Mouse (Mus musculus): Measurements from ENCODE around the gene Bax. TPM values are rescaled to one million over a fixed set of nuclear protein-coding genes. Genes with fewer than 3 reads are reported as not detected.
"Not testable (repeated sequence)": the region's sequence is repeated elsewhere in the genome, so short reads cannot be mapped to it uniquely, and the experiment has no call there.

Bax gene
- polyA plus RNA-seq, 1 experiment from 2014 or later, result 242 TPM

DNA sequence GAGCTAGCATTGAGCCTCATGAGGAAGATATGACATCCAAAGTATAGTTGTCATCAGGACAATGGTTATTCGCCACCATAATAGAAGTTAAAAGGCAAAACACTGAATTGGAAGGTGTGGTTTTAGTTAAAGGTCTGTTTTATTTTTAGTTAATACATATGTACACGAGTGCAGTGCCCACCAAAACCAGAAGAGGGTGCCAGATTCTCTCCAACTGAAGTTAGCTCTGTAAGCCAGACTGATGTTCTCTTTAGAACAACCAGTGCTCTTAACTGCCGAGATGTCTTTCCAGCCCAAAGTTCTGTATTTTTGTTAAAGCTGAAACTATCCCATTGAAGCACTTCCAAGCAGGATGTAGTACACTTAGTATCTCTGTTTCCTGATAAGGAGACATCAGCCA is 4.2 kb upstream of the Bax start:
- H3K4me3 ChIP-seq (ENCODE audit: low read length), result no peak overlapping the region
- no peaks in the 10 kb centered on the region for H3K9me3 ChIP-seq (ENCODE audit: control insufficient read depth, low read length)
- 16% methylated on average over 3 of the region's 3 CpGs for WGBS
- H3K27me3 ChIP-seq (replicated peaks; ENCODE audit: control insufficient read depth, insufficient read depth, low read length), result no peaks in the 10 kb centered on the region
- no peaks in the 10 kb centered on the region for H3K36me3 ChIP-seq (ENCODE audit: control insufficient read depth, insufficient read depth, low read length)
- no peak overlapping the region for H3K4me2 ChIP-seq (ENCODE audit: low read length)
- no peak overlapping the region for H3K27ac ChIP-seq (ENCODE audit: low read depth, low read length)
- no peak for ATAC-seq
- no peak overlapping the region for H3K9ac ChIP-seq (ENCODE audit: low read depth, low read length)
- H3K4me1 ChIP-seq (ENCODE audit: control insufficient read depth, insufficient read depth, low read depth, low read length), result peaks cover 7% of the 10 kb centered on the region

DNA sequence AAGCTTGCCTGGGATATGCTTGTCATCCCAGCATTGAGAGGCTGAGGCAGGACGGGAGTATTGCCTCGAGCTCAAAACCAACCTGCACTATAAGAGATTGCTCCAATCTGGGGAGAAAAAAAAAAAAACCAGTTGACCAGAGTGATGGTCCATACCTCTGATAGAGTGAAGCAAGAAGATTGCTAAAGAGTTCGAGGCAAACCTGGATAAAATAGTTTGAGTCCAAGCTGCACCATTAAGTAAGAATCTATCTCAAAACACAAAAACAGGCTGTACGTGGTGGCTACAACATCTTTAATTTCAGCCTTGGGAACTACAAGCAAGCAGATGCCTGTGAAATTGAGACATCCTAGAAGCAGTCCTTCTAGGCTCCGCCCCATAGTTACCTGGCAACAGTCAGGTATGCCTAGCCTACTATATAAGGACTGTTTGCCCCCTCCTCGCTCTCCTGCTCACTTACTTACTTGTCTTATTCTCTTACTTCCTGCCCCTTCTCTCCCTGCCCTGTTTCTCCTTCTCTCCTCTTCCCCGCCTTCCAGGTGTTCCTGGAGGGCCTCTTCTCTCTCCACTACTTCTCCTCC is 482 bp upstream of the Bax start:
- H3K9me3 ChIP-seq (ENCODE audit: control insufficient read depth, low read length), result no peaks in the 10 kb centered on the region
- peak overlapping the region; percentile 80 for H3K4me3 ChIP-seq (ENCODE audit: low read length)
- peak; percentile 22; the same call in 1 of the 2 replicates for ATAC-seq
- H3K36me3 ChIP-seq (ENCODE audit: control insufficient read depth, insufficient read depth, low read length), result no peaks in the 10 kb centered on the region; the same call in 1 of the 2 replicates
- H3K4me1 ChIP-seq (ENCODE audit: control insufficient read depth, insufficient read depth, low read depth, low read length), result peaks cover 17% of the 10 kb centered on the region
- no peak overlapping the region; the same call in 1 of the 2 replicates for H3K27ac ChIP-seq (ENCODE audit: low read depth, low read length)
- H3K27me3 ChIP-seq (replicated peaks; ENCODE audit: control insufficient read depth, insufficient read depth, low read length), result no peaks in the 10 kb centered on the region
- 35% methylated on average over 7 of the region's 7 CpGs for WGBS
- H3K9ac ChIP-seq (ENCODE audit: low read depth, low read length), result peak overlapping the region; percentile 15
- peak overlapping the region; percentile 92 for H3K4me2 ChIP-seq (ENCODE audit: low read length)

DNA sequence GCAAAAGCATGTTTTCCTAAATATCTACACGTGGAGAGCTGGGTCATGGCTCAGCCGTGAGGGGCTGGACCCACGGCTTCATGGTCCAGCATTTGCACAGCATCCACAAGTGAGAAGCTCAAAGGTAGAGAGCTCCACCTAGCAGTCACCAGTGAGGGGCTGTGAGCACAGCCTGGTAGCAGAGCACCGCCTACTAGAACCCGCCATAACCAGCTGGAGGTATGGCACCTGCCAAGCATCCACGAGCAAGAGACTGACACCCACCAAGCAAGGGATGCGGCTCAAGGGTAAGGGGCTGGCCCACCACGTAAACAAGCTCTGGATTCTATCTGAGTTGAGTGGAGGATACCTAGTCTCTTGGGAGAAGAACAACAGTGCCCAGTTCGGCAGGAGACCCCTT is 1.1 kb downstream of the Bax start:
- Histone ChIP-seq H3K9me3 (ENCODE audit: control insufficient read depth, low read length) (no peaks in the 10 kb centered on the region), H3K27ac (ENCODE audit: low read depth, low read length) (no peak overlapping the region; the same call in 1 of the 2 replicates), H3K4me2 (ENCODE audit: low read length) (peak overlapping the region; percentile 92), H3K4me3 (ENCODE audit: low read length) (peak overlapping the region; percentile 80), H3K27me3 (replicated peaks; ENCODE audit: control insufficient read depth, insufficient read depth, low read length) (no peaks in the 10 kb centered on the region), H3K36me3 (ENCODE audit: control insufficient read depth, insufficient read depth, low read length) (peaks cover 4% of the 10 kb centered on the region), H3K9ac (ENCODE audit: low read depth, low read length) (peak overlapping the region; percentile 90), H3K4me1 (ENCODE audit: control insufficient read depth, insufficient read depth, low read depth, low read length) (peaks cover 23% of the 10 kb centered on the region)
- 0 out of 2 replicates have a peak, but pooled peaks have one; percentile 5 for ATAC-seq
- 83% methylated on average over 9 of the region's 9 CpGs for WGBS

DNA sequence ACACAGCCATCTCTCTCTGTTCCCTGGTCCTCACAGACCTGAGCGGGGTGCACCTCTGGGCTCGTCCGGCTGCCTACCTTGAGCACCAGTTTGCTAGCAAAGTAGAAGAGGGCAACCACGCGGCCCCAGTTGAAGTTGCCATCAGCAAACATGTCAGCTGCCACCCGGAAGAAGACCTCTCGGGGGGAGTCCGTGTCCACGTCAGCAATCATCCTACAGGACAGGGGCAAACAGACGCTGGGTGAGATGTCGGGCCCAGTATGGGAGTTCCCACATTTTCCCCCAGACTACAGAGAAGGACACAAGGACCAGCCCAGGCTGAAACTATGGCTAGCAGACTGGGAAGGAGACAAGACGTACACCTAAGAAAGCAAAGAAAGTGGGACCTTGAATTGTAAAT is 1.6 kb downstream of the Bax start:
- Histone ChIP-seq H3K9ac (ENCODE audit: low read depth, low read length) (no peak overlapping the region), H3K9me3 (ENCODE audit: control insufficient read depth, low read length) (no peaks in the 10 kb centered on the region)
- 93% methylated on average over 12 of the region's 12 CpGs for WGBS

DNA sequence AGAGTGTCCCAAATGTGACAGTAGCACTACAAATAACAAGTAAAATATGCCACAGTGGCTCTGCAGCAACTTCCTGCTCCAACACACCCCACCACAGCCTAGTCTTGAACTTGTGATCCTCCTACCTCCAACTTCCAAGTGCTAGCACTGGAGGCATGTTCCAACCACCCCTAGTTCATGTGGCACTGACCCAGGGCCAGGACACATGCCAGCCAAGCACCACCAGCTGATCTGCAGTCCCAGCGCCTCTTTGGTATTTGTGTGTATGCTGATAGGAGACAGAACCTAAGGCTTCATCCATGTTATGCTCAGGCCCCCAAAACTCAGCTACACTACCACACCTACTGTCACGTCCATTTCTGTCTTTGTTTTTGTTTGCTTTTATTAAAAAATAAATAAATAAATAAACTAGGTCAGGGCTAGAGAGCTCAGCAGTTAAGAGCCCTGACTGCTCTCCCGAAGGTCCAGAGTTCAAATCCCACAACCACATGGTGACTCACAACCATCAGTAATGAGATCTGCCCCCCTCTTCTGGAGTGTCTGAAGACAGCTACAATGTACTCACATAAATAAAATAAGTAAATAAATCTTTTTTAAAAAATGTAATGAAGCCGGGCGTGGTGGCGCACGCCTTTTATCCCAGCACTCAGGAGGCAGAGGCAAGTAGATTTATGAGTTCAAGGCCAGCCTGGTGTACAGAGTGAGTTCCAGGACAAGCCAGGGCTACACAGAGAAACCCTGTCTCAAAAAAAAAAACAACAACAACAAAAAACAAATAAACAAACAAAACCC is 2.5 kb downstream of the Bax start:
- no peak for ATAC-seq
- 95% methylated on average over 7 of the region's 7 CpGs for WGBS
- Histone ChIP-seq H3K9me3 (ENCODE audit: control insufficient read depth, low read length) (no peaks in the 10 kb centered on the region), H3K27me3 (replicated peaks; ENCODE audit: control insufficient read depth, insufficient read depth, low read length) (no peaks in the 10 kb centered on the region), H3K27ac (ENCODE audit: low read depth, low read length) (no peak overlapping the region), H3K36me3 (ENCODE audit: control insufficient read depth, insufficient read depth, low read length) (peaks cover 4% of the 10 kb centered on the region), H3K4me1 (ENCODE audit: control insufficient read depth, insufficient read depth, low read depth, low read length) (peaks cover 28% of the 10 kb centered on the region), H3K4me2 (ENCODE audit: low read length) (no peak overlapping the region), H3K4me3 (ENCODE audit: low read length) (no peak overlapping the region), H3K9ac (ENCODE audit: low read depth, low read length) (no peak overlapping the region)

More for the DNA sequence above, 1.6 kb downstream of the Bax start:
- H3K4me3 ChIP-seq (ENCODE audit: low read length), result no peak overlapping the region
- H3K36me3 ChIP-seq (ENCODE audit: control insufficient read depth, insufficient read depth, low read length), result peaks cover 4% of the 10 kb centered on the region
- H3K27me3 ChIP-seq (replicated peaks; ENCODE audit: control insufficient read depth, insufficient read depth, low read length), result no peaks in the 10 kb centered on the region
- peaks cover 27% of the 10 kb centered on the region for H3K4me1 ChIP-seq (ENCODE audit: control insufficient read depth, insufficient read depth, low read depth, low read length)
- H3K4me2 ChIP-seq (ENCODE audit: low read length), result no peak overlapping the region; the same call in 1 of the 2 replicates
- ATAC-seq, result no peak
- no peak overlapping the region for H3K27ac ChIP-seq (ENCODE audit: low read depth, low read length)

DNA sequence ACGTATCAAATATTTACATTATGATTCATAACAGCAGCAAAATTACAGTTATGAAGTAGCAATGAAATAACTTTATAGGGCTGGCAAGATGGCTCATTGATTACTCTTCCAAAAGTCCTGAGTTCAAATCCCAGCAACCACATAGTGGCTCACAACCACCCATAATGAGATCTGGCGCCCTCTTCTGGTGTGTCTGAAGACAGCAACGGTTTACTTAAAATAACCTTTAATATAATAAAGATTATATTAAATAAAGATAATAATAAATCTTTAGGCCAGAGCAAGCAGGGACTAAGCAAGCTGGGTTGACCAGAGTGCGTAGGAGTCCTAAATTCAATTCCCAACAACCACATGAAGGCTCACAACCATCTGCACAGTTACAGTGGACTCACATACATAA is 3.8 kb downstream of the Bax start:
- not testable (repeated sequence) for H3K36me3 ChIP-seq (ENCODE audit: control insufficient read depth, insufficient read depth, low read length); H3K27me3 ChIP-seq (replicated peaks; ENCODE audit: control insufficient read depth, insufficient read depth, low read length); H3K27ac ChIP-seq (ENCODE audit: low read depth, low read length); H3K9me3 ChIP-seq (ENCODE audit: control insufficient read depth, low read length); ATAC-seq; H3K9ac ChIP-seq (ENCODE audit: low read depth, low read length); H3K4me2 ChIP-seq (ENCODE audit: low read length); H3K4me3 ChIP-seq (ENCODE audit: low read length)
- WGBS, result 80% methylated on average over 4 of the region's 4 CpGs
- H3K4me1 ChIP-seq (ENCODE audit: control insufficient read depth, insufficient read depth, low read depth, low read length), result peaks cover 32% of the 10 kb centered on the region

DNA sequence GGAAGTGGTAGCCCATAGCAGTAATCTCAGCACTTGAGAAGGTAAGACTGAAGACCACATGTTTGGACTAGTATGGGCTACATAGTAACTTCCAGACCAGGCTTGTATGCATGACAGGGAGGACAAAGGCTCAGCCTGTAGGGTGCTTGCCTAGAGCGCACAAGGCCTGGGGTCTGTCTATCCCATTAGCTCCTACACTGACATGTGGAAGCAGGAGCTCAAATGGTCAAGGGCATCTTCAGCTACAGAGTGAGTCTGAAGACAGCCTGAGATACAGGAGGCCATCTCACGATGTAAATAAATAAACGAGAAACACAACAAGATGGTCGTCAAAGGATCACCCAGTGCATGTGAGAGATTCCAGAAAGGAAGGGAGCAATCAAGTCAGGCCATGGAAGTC is 4.4 kb downstream of the Bax start:
- Histone ChIP-seq H3K4me2 (ENCODE audit: low read length) (no peak overlapping the region), H3K4me1 (ENCODE audit: control insufficient read depth, insufficient read depth, low read depth, low read length) (peaks cover 37% of the 10 kb centered on the region), H3K9me3 (ENCODE audit: control insufficient read depth, low read length) (no peaks in the 10 kb centered on the region), H3K4me3 (ENCODE audit: low read length) (no peak overlapping the region), H3K9ac (ENCODE audit: low read depth, low read length) (no peak overlapping the region), H3K27ac (ENCODE audit: low read depth, low read length) (no peak overlapping the region), H3K27me3 (replicated peaks; ENCODE audit: control insufficient read depth, insufficient read depth, low read length) (no peaks in the 10 kb centered on the region), H3K36me3 (ENCODE audit: control insufficient read depth, insufficient read depth, low read length) (peaks cover 4% of the 10 kb centered on the region)
- no peak for ATAC-seq
- WGBS, result 94% methylated on average over 4 of the region's 4 CpGs

DNA sequence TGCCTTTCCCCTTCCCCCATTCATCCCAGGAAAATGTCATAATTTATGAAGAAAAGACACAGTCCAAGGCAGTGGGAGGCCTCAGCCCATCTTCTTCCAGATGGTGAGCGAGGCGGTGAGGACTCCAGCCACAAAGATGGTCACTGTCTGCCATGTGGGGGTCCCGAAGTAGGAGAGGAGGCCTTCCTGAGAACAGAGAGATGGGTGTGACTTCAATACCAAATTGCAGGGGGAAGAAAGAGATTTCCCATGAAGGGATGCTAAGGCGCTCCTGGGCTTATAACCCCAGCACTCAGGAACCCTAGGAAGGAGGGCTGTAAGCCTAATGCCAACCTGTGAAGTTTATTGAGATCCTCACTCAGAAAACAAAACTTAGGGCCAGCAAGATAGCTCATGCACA is 4.9 kb downstream of the Bax start:
- H3K36me3 ChIP-seq (ENCODE audit: control insufficient read depth, insufficient read depth, low read length), result peaks cover 4% of the 10 kb centered on the region
- WGBS, result 94% methylated on average over 4 of the region's 4 CpGs

DNA sequence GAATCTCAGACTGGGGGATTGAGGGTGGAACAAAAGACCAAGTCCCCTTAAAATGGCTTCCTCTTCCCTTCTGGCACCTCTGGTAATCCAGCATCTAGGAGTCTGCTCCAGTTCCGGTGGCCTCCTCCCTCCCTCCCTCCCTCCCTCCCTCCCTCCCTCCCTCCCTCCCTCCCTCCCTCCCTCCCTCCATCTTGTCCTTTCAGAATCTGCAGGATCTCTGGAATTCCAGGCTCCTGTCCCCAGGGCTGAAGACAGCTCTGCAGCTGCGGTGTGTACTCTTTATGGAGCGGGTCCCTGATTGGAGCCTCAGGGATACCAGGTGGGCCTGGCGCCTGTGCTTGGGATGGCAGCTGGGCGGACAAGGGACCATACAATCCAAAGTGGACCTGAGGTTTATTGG is 5.4 kb downstream of the Bax start:
- 62% methylated on average over 4 of the region's 5 CpGs for WGBS
- H3K4me3 ChIP-seq (ENCODE audit: low read length), result no peak overlapping the region
- no peak for ATAC-seq
- peak overlapping the region; percentile 78 for H3K27ac ChIP-seq (ENCODE audit: low read depth, low read length)
- peaks cover 44% of the 10 kb centered on the region for H3K4me1 ChIP-seq (ENCODE audit: control insufficient read depth, insufficient read depth, low read depth, low read length)
- peaks cover 4% of the 10 kb centered on the region for H3K36me3 ChIP-seq (ENCODE audit: control insufficient read depth, insufficient read depth, low read length)
- no peaks in the 10 kb centered on the region for H3K27me3 ChIP-seq (replicated peaks; ENCODE audit: control insufficient read depth, insufficient read depth, low read length)
- H3K9me3 ChIP-seq (ENCODE audit: control insufficient read depth, low read length), result no peaks in the 10 kb centered on the region
- H3K9ac ChIP-seq (ENCODE audit: low read depth, low read length), result no peak overlapping the region
- H3K4me2 ChIP-seq (ENCODE audit: low read length), result no peak overlapping the region

More for the DNA sequence above, 4.9 kb downstream of the Bax start:
- no peak for ATAC-seq
- Histone ChIP-seq H3K4me3 (ENCODE audit: low read length) (no peak overlapping the region), H3K4me2 (ENCODE audit: low read length) (no peak overlapping the region), H3K4me1 (ENCODE audit: control insufficient read depth, insufficient read depth, low read depth, low read length) (peaks cover 39% of the 10 kb centered on the region), H3K9ac (ENCODE audit: low read depth, low read length) (no peak overlapping the region), H3K27ac (ENCODE audit: low read depth, low read length) (no peak overlapping the region), H3K27me3 (replicated peaks; ENCODE audit: control insufficient read depth, insufficient read depth, low read length) (no peaks in the 10 kb centered on the region), H3K9me3 (ENCODE audit: control insufficient read depth, low read length) (no peaks in the 10 kb centered on the region)

Data from hindbrain, embryonic 16.5 days (tissue).